Mouse (Mus musculus) kidney, embryonic 15.5 days (tissue): Measurements from ENCODE around the gene Vmn2r5. TPM values are rescaled to one million over a fixed set of nuclear protein-coding genes. Genes with fewer than 3 reads are reported as not detected.
"Not testable (repeated sequence)": the region's sequence is repeated elsewhere in the genome, so short reads cannot be mapped to it uniquely, and the experiment has no call there.

ENCODE experiments used
- ATAC-seq: fragments of 200-750 bp; cut with Nextera tagmentation; replicated peaks from 2 replicates; pipeline ENCODE4 v1.8.0; 2017; ENCODE audit warnings: moderate TSS enrichment; ENCODE audit not compliant: low FRiP score
- H3K27ac ChIP-seq: fragments of 300-500 bp; sonication (generic); 2 replicates; pipeline ENCODE4 v1.5.1; 2015; ENCODE audit warnings: mild to moderate bottlenecking, inconsistent platforms
- H3K27me3 ChIP-seq: fragments of 300-500 bp; sonication (generic); 2 replicates; pipeline ENCODE4 v1.6.1; 2015; ENCODE audit warnings: inconsistent platforms
- H3K36me3 ChIP-seq: fragments of 300-500 bp; sonication (generic); 2 replicates; pipeline ENCODE4 v1.6.1; 2015; ENCODE audit warnings: inconsistent platforms
- H3K4me1 ChIP-seq: fragments of 300-500 bp; sonication (generic); 2 replicates; pipeline ENCODE4 v1.6.1; 2015; ENCODE audit warnings: inconsistent platforms
- H3K4me2 ChIP-seq: fragments of 300-500 bp; sonication (generic); 2 replicates; pipeline ENCODE4 v1.6.1; 2015; ENCODE audit warnings: moderate library complexity, mild to moderate bottlenecking, inconsistent platforms
- H3K4me3 ChIP-seq: fragments of 300-500 bp; sonication (generic); replicated peaks from 2 replicates; pipeline ENCODE4 v1.5.1; 2015; ENCODE audit warnings: mild to moderate bottlenecking, inconsistent platforms
- H3K9ac ChIP-seq: fragments of 300-500 bp; sonication (generic); 2 replicates; pipeline ENCODE4 v1.6.1; 2015; ENCODE audit warnings: mild to moderate bottlenecking, inconsistent platforms
- H3K9me3 ChIP-seq: fragments of 300-500 bp; sonication (generic); replicated peaks from 2 replicates; pipeline ENCODE4 v1.6.1; 2016; ENCODE audit warnings: inconsistent platforms
- WGBS: fragments of 180-500 bp; shearing (Covaris S2); methylation state at CpG from one replicate; pipeline ENCODE4 v1.1.7; 2015; ENCODE audit warnings: mixed read lengths; 5-methylcytosine and 5-hydroxymethylcytosine counted together
- polyA plus RNA-seq: library from polyadenylated mRNA; unstranded; fragments of >200 nt; fragmentation: Nextera tagmentation; extraction: Ambion mirVana; gene quantifications from 2 replicates; pipeline ENCODE4 v1.2.1, GENCODE M21; 2015

Gene Vmn2r5
- not detected in 2 replicates for polyA plus RNA-seq

GRCm38 (mm10) chr3:64509742-64510141 lies at the start of gene Vmn2r5:
TSS of gene Vmn2r5 (minus strand) at chr3:64509842.
- H3K36me3 ChIP-seq, H3K4me2 ChIP-seq, H3K27me3 ChIP-seq, H3K4me1 ChIP-seq, ATAC-seq, H3K27ac ChIP-seq, H3K9ac ChIP-seq, H3K9me3 ChIP-seq, H3K4me3 ChIP-seq: not testable (repeated sequence)
- 91% methylated on average over 1 of the region's 2 CpGs for WGBS

DNA sequence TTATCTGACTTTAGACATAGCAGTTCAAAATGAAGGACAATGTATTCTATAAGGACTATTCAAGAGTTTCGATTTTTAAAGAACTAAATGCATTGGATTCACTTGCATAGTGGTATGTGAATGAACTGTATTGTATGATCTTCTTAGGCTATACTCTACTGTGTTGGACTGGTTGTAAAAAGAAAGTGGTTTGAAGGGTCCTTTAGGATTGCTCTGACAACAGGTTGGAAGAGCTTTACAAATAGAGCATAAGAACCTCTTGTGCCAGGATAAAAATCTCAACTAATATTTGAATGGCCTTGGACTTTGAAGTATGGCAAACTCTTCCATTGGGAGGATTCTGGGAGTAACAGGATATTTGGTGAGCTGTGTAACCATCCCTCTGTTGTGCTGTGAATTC lies 13.9 kb upstream of the Vmn2r5 start:
- not testable (repeated sequence) for H3K4me3 ChIP-seq, H3K9me3 ChIP-seq, H3K27me3 ChIP-seq, H3K4me1 ChIP-seq, H3K36me3 ChIP-seq, ATAC-seq, H3K9ac ChIP-seq, H3K27ac ChIP-seq, H3K4me2 ChIP-seq
- WGBS: 88% methylated on average over 1 of the region's 1 CpGs

Other genes with a start within 250 kb of the Vmn2r5 start
- gene Vmn2r3, start 220.1 kb downstream of the Vmn2r5 start, polyA plus RNA-seq: not detected in 2 replicates
- gene Vmn2r4, start 94.5 kb downstream of the Vmn2r5 start, polyA plus RNA-seq: not detected in 2 replicates
- gene Vmn2r6, start 56.0 kb upstream of the Vmn2r5 start, polyA plus RNA-seq: not detected in 2 replicates